Mouse (Mus musculus): ENCODE measurements at regions not wholly inside any gene's neighbourhood (a gene's known extent, or its start where the extent isn't known, plus 50 kb on each side); places are given as distances from the start of the nearest gene placed in this dataset.

- Histone ChIP-seq H3K4me2 (no peak overlapping the region), H3K9ac (no peak overlapping the region), H3K4me1 (no peaks in the 10 kb centered on the region), H3K36me3 (no peaks in the 10 kb centered on the region), H3K9me3 (no peaks in the 10 kb centered on the region), H3K27ac (no peak overlapping the region), H3K27me3 (no peaks in the 10 kb centered on the region), H3K4me3 (no peak overlapping the region)
- ATAC-seq (ENCODE audit: borderline replicate concordance, extremely low read depth, low FRiP score, low TSS enrichment) = no peak
- WGBS = 77% methylated on average over 5 of the region's 5 CpGs
These were observed 91.5 kb upstream of the Noct start for GRCm38 (mm10) chr3:51132736-51133135.

GRCm38 (mm10) chr3:51135581-51135980 lies 88.7 kb upstream of the Noct start:
- Histone ChIP-seq H3K4me2 (no peak overlapping the region), H3K4me3 (no peak overlapping the region), H3K4me1 (no peaks in the 10 kb centered on the region), H3K27me3 (no peaks in the 10 kb centered on the region), H3K9ac (no peak overlapping the region), H3K9me3 (no peaks in the 10 kb centered on the region), H3K27ac (no peak overlapping the region), H3K36me3 (no peaks in the 10 kb centered on the region)
- WGBS = 65% methylated on average over 5 of the region's 5 CpGs
- ATAC-seq (ENCODE audit: borderline replicate concordance, extremely low read depth, low FRiP score, low TSS enrichment) = no peak

GRCm38 (mm10) chr3:51137730-51138312 lies 86.4 kb upstream of the Noct start:
- Histone ChIP-seq H3K4me3 (no peak overlapping the region), H3K27me3 (no peaks in the 10 kb centered on the region), H3K9ac (no peak overlapping the region), H3K27ac (no peak overlapping the region), H3K36me3 (no peaks in the 10 kb centered on the region), H3K4me1 (no peaks in the 10 kb centered on the region), H3K9me3 (no peaks in the 10 kb centered on the region), H3K4me2 (no peak overlapping the region)
- whole genome bisulfite sequencing = 88% methylated on average over 8 of the region's 8 CpGs
- no peak for ATAC-seq (ENCODE audit: borderline replicate concordance, extremely low read depth, low FRiP score, low TSS enrichment)

- Histone ChIP-seq H3K4me3 (no peak overlapping the region), H3K4me2 (no peak overlapping the region), H3K27ac (no peak overlapping the region), H3K9ac (no peak overlapping the region), H3K9me3 (no peaks in the 10 kb centered on the region), H3K27me3 (no peaks in the 10 kb centered on the region), H3K4me1 (no peaks in the 10 kb centered on the region), H3K36me3 (no peaks in the 10 kb centered on the region)
- 70% methylated on average over 2 of the region's 2 CpGs for WGBS
- ATAC-seq (ENCODE audit: borderline replicate concordance, extremely low read depth, low FRiP score, low TSS enrichment) = no peak
These were observed 78.3 kb upstream of the Noct start for GRCm38 (mm10) chr3:51145985-51146384.

GRCm38 (mm10) chr3:51150012-51150411 lies 74.2 kb upstream of the Noct start:
- no peak overlapping the region for H3K4me3 ChIP-seq
- 90% methylated on average over 6 of the region's 6 CpGs for WGBS
- no peak overlapping the region for H3K9ac ChIP-seq
- no peak overlapping the region for H3K4me2 ChIP-seq
- H3K4me1 ChIP-seq = no peaks in the 10 kb centered on the region
- ATAC-seq (ENCODE audit: borderline replicate concordance, extremely low read depth, low FRiP score, low TSS enrichment) = no peak
- no peaks in the 10 kb centered on the region for H3K9me3 ChIP-seq
- H3K27ac ChIP-seq = no peak overlapping the region
- H3K36me3 ChIP-seq = no peaks in the 10 kb centered on the region
- no peaks in the 10 kb centered on the region for H3K27me3 ChIP-seq

GRCm38 (mm10) chr3:51151104-51151503 lies 73.1 kb upstream of the Noct start:
- no peaks in the 10 kb centered on the region for H3K27me3 ChIP-seq
- no peaks in the 10 kb centered on the region for H3K9me3 ChIP-seq
- no peak overlapping the region for H3K4me3 ChIP-seq
- peaks cover 6% of the 10 kb centered on the region for H3K4me1 ChIP-seq
- no peak overlapping the region for H3K27ac ChIP-seq
- H3K4me2 ChIP-seq = no peak overlapping the region
- no peak overlapping the region for H3K9ac ChIP-seq
- 54% methylated on average over 4 of the region's 4 CpGs for WGBS
- H3K36me3 ChIP-seq = no peaks in the 10 kb centered on the region
- no peak for ATAC-seq (ENCODE audit: borderline replicate concordance, extremely low read depth, low FRiP score, low TSS enrichment)

GRCm38 (mm10) chr3:51155621-51156020 lies 68.6 kb upstream of the Noct start:
- no peaks in the 10 kb centered on the region for H3K9me3 ChIP-seq
- WGBS = 32% methylated on average over 4 of the region's 4 CpGs
- H3K4me2 ChIP-seq = no peak overlapping the region
- H3K9ac ChIP-seq = no peak overlapping the region
- no peaks in the 10 kb centered on the region for H3K36me3 ChIP-seq
- no peak for ATAC-seq (ENCODE audit: borderline replicate concordance, extremely low read depth, low FRiP score, low TSS enrichment)
- peaks cover 19% of the 10 kb centered on the region for H3K4me1 ChIP-seq
- 0 out of 2 replicates have a peak overlapping the region, but pooled peaks have one; percentile 26 for H3K27ac ChIP-seq
- no peak overlapping the region for H3K4me3 ChIP-seq
- no peaks in the 10 kb centered on the region for H3K27me3 ChIP-seq

GRCm38 (mm10) chr3:51156386-51157290 lies 67.6 kb upstream of the Noct start:
- WGBS = 24% methylated on average over 20 of the region's 20 CpGs
- no peak overlapping the region for H3K9ac ChIP-seq
- H3K4me2 ChIP-seq = peak overlapping the region; percentile 16
- no peak overlapping the region for H3K4me3 ChIP-seq
- H3K36me3 ChIP-seq = no peaks in the 10 kb centered on the region
- peak; percentile 72 for ATAC-seq (ENCODE audit: borderline replicate concordance, extremely low read depth, low FRiP score, low TSS enrichment)
- H3K9me3 ChIP-seq = no peaks in the 10 kb centered on the region
- H3K27ac ChIP-seq = no peak overlapping the region
- no peaks in the 10 kb centered on the region for H3K27me3 ChIP-seq
- H3K4me1 ChIP-seq = peaks cover 19% of the 10 kb centered on the region

- peaks cover 19% of the 10 kb centered on the region for H3K4me1 ChIP-seq
- WGBS = 12% methylated on average over 4 of the region's 4 CpGs
- no peaks in the 10 kb centered on the region for H3K36me3 ChIP-seq
- H3K9ac ChIP-seq = no peak overlapping the region
- no peak overlapping the region for H3K4me3 ChIP-seq
- H3K27me3 ChIP-seq = no peaks in the 10 kb centered on the region
- no peak for ATAC-seq (ENCODE audit: borderline replicate concordance, extremely low read depth, low FRiP score, low TSS enrichment)
- H3K27ac ChIP-seq = no peak overlapping the region
- H3K4me2 ChIP-seq = peak overlapping the region; percentile 16
- no peaks in the 10 kb centered on the region for H3K9me3 ChIP-seq
These were observed 67.0 kb upstream of the Noct start for GRCm38 (mm10) chr3:51157291-51157650.

GRCm38 (mm10) chr3:51158449-51158848 lies 65.8 kb upstream of the Noct start:
- no peaks in the 10 kb centered on the region for H3K27me3 ChIP-seq
- H3K4me3 ChIP-seq = no peak overlapping the region
- H3K36me3 ChIP-seq = no peaks in the 10 kb centered on the region
- no peak overlapping the region for H3K9ac ChIP-seq
- no peak overlapping the region for H3K27ac ChIP-seq
- ATAC-seq (ENCODE audit: borderline replicate concordance, extremely low read depth, low FRiP score, low TSS enrichment) = no peak
- no peak overlapping the region for H3K4me2 ChIP-seq
- H3K9me3 ChIP-seq = no peaks in the 10 kb centered on the region
- WGBS = 69% methylated on average over 4 of the region's 4 CpGs
- peaks cover 19% of the 10 kb centered on the region for H3K4me1 ChIP-seq

GRCm38 (mm10) chr3:51159322-51159721 lies 64.9 kb upstream of the Noct start:
- H3K9me3 ChIP-seq = no peaks in the 10 kb centered on the region
- H3K4me1 ChIP-seq = peaks cover 19% of the 10 kb centered on the region
- WGBS = 68% methylated on average over 4 of the region's 4 CpGs
- no peak overlapping the region for H3K4me2 ChIP-seq
- no peak overlapping the region for H3K27ac ChIP-seq
- no peak overlapping the region for H3K9ac ChIP-seq
- H3K27me3 ChIP-seq = no peaks in the 10 kb centered on the region
- no peak for ATAC-seq (ENCODE audit: borderline replicate concordance, extremely low read depth, low FRiP score, low TSS enrichment)
- no peak overlapping the region for H3K4me3 ChIP-seq
- no peaks in the 10 kb centered on the region for H3K36me3 ChIP-seq

- no peak overlapping the region for H3K4me2 ChIP-seq
- H3K27me3 ChIP-seq = no peaks in the 10 kb centered on the region
- H3K36me3 ChIP-seq = no peaks in the 10 kb centered on the region
- no peaks in the 10 kb centered on the region for H3K9me3 ChIP-seq
- no peak overlapping the region for H3K27ac ChIP-seq
- WGBS = 58% methylated on average over 9 of the region's 9 CpGs
- peaks cover 19% of the 10 kb centered on the region for H3K4me1 ChIP-seq
- no peak overlapping the region for H3K4me3 ChIP-seq
- ATAC-seq (ENCODE audit: borderline replicate concordance, extremely low read depth, low FRiP score, low TSS enrichment) = no peak
- H3K9ac ChIP-seq = no peak overlapping the region
These were observed 64.4 kb upstream of the Noct start for GRCm38 (mm10) chr3:51159881-51160280.
